Mouse (Mus musculus): ENCODE measurements at regions not wholly inside any gene's neighbourhood (a gene's known extent, or its start where the extent isn't known, plus 50 kb on each side); places are given as distances from the start of the nearest gene placed in this dataset.
"Not testable (repeated sequence)": the region's sequence is repeated elsewhere in the genome, so short reads cannot be mapped to it uniquely, and the experiment has no call there.

DNA sequence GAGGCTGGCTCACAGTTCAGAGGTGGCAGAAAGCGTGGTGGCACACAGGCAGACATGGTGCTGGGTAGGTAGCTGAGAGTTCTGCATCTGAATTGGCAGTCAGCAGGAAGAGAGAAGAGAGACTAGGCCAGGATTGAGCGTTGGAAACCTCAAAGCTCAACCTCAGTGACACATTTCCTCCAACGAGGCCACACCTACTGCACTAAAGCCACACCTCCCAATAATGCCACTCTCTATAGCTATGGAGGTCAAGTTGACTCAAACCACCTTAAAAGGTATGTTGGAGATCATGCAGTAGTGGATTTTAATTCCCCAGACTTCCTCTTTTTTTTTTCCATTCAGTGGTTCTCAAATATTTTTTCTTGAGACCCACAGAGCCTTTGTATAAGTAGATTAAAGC lies 57.1 kb downstream of the Ccdc54 start:
- peak; percentile 37; the same call in 1 of the 2 replicates for ATAC-seq (replicated peaks; ENCODE audit: insufficient number of reproducible peaks, low FRiP score, low TSS enrichment, poor library complexity, severe bottlenecking)

DNA sequence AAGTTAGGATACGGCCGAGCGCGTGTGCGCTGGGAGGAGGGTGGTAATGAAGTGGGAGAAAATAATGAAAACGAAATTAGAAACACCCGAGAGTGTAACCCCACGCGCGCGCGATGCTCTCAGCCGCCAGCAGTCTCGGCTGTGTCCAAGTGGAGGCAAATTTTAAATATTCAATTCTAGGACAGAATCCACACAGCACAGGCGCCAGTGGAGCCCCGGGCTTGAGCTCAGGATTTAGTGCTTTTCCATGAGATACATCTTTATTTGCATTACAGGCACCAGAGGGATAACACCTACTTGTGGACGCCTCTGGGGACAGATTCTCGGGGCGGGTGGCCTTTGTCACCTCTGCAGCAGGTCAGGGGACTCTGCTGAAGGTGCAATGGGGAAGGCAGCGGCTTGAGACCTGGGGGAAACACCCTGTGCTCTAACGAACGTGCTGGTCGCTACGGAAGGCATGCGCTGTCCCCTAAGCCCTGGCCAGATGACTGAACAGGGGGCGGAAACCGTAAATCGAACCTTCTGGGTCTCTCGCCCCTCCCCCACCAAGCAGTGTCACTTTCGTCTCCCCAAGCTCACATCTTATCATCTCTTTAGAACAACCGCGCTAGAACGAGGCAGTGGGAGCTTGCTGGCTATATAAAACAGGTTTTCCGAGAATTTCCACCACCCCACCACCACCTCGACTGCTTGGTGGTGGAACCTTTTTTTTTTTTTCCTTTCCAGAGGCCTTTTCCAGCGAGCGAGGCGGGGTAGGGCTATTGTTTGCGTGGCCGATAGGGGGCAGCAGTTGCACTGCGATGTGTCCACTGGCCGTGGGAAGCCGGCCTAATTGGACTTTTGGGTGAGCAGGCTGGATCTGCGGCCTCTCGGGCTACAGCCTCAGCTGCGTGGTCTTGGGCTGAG lies 61.2 kb downstream of the Ccdc54 start:
- peak; percentile 70 for ATAC-seq (replicated peaks; ENCODE audit: insufficient number of reproducible peaks, low FRiP score, low TSS enrichment, poor library complexity, severe bottlenecking)

DNA sequence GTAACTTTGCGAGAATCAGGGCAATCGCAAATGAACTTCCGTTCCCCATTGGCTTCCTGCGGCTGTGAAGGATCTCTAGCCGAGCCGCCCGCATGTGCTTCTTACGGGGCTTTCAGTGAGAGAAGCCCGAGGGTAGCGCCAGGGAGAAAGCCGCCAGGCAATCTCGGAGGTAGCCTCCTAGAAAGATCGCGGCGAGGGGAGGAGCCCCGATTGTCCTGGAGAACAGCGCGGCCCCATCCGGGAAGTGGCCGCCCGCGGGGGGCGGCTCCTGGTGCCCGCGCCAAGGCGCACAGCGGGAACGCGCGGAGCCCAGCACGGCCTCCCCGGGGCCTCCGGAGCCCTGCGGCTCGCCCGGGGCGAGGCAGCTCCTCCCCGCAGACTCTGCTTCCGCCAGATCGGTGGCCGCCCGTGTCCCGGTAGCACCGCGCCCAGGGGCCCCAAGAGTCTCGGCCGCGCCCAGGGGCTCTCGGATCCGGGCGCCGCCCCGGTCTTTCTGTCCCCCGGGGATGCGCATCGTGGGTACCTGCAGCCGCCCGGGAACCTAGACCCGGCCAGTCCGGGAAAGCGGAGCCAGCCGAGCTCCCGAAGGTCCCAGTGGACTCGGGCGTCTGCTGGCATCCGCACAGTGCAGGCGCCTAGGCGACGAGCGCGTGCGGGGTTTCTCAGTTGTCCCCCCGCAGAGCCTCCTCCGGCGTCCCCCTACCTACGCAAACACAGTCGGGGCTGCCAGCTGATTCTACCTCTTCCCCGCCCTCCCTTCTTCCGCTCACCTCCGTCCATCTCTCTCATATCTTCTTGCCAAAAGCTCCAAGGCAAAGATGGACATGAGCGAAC lies 62.1 kb downstream of the Ccdc54 start:
- peak; percentile 38 for ATAC-seq (replicated peaks; ENCODE audit: insufficient number of reproducible peaks, low FRiP score, low TSS enrichment, poor library complexity, severe bottlenecking)

DNA sequence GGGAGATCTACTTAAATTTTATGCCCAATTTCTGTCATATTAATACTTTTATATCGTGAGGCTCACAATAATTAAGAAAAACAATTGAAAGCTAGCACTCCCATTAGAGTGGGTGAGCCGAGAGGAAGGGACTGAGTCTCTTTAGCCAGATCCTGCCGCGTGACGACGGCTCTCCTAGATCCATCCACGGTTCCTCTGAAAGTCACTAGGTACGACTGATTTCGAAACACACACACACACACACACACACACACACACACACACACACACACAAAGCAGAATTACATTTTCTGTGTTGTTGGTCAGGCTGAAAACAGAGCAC lies 62.6 kb downstream of the Ccdc54 start:
- ATAC-seq (replicated peaks; ENCODE audit: insufficient number of reproducible peaks, low FRiP score, low TSS enrichment, poor library complexity, severe bottlenecking), result 0 out of 2 replicates have a peak, but pooled peaks have one; percentile 5

DNA sequence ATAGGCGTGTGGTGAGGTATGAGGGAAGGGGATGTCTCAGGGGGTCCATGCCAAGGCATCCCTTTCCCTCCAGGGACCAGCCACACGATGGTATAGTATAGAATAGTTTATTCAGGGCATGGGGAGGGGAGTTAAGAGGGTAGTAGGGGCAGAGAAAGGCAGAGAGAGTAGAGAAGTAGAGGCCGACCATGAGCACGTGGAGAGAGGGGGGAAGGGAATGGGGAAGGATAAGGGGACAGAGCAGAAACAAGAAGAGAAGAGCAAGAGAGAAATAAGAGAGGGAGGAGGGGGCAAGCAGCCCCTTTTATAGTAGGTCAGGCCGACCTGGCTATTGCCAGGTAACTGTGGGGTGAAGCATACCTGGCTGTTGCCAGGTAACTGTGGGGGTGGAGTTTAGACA lies 64.0 kb downstream of the Ccdc54 start:
- not testable (repeated sequence) for ATAC-seq (replicated peaks; ENCODE audit: insufficient number of reproducible peaks, low FRiP score, low TSS enrichment, poor library complexity, severe bottlenecking)

DNA sequence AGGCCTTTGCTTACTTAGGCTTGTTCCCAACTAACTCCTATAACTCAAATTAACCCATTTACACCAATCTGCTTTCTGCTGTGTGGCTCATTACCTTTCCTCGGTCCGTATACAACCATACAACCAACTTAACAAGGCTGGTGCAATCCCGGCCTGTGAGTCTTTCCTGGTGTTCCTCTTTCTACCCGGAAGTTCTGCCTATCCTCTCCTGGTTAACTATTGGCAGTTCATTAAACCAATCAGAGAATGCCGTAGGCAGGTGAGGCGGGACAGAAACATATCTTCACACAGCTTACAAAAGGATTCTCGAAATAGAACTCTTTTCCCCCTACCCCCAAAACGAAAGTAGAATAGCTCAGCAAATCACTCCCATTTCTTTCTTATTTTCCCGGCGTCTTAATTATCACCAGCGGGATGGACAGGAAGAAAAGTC lies 65.0 kb downstream of the Ccdc54 start:
- no peak for ATAC-seq (replicated peaks; ENCODE audit: insufficient number of reproducible peaks, low FRiP score, low TSS enrichment, poor library complexity, severe bottlenecking)

DNA sequence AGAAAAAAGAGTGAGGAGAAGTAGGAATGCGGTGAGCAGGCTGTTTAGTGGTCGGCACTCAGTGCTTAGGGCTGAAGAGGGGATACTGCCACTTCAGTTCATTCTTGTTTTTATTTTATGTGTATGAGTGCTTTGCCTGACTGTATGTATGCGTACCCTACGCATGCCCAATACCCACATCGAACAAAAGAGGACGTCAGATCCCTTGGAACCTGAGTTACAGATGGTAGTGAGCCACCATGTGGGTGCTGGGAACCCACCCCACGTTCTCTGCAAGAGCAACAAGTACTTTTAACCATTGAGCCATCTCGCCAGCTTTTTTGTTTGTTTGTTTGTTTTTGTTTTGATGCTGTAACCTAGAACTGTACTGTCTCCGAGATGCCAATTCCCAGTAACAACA lies 65.5 kb downstream of the Ccdc54 start:
- no peak for ATAC-seq (replicated peaks; ENCODE audit: insufficient number of reproducible peaks, low FRiP score, low TSS enrichment, poor library complexity, severe bottlenecking)

DNA sequence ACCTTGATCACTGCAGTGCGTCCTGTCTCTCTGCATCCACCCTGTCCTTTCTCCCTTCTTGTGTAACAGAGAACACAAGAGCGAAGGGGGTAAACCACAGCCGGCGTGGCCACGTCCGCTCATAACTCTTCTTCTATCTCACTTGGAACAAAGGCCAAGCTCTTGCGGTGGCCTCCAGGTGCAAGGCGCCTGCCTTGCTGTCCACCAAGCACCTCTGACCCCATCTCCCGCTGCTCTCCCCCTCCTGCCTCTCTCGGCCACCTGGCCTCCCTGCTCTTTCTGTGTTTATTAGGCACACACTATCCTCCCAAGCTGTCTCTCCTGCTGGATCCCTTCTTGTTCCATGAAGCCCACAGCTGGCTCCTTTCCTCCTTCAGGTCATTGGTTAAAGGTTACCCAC lies 71.3 kb downstream of the Ccdc54 start:
- no peak for ATAC-seq (replicated peaks; ENCODE audit: insufficient number of reproducible peaks, low FRiP score, low TSS enrichment, poor library complexity, severe bottlenecking)

DNA sequence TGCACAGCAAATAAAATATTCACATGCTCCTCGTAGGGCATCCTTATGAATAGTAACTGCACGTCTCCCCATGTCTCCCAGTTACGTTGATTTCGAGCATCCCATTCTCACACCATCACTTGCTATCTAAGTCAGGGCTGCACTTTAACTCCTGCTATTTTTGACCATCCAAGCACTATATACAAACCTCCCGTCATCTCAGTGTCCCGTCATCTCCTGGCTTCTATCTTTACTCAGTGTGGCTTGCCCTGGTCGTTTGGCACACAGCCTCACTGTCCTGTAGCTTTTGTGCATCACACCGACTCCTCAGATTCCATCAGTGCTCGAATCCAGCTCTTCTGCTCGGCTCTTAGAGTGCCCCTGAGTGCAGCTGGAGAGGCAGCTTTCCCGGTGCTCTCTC lies 74.4 kb downstream of the Ccdc54 start:
- no peak for ATAC-seq (replicated peaks; ENCODE audit: insufficient number of reproducible peaks, low FRiP score, low TSS enrichment, poor library complexity, severe bottlenecking)

DNA sequence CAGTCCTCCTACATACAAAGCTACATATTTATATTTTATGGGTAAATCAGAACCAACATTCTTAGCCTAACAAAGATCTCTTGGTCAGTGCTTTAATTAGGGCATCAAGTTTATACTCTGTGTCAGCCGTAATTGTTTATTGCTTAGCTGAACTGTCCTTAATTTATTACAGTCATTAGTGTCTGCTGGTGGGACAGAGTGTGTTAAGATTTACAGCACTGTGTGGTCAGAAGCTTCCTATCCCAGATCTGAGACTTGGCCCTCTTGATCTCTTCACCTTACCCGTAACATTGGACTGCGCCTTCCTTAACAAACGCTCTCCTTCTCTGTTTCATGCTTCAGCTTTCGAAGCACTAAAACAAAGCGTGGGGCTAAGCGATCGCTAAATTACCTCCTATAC lies 75.9 kb downstream of the Ccdc54 start:
- no peak for ATAC-seq (replicated peaks; ENCODE audit: insufficient number of reproducible peaks, low FRiP score, low TSS enrichment, poor library complexity, severe bottlenecking)

DNA sequence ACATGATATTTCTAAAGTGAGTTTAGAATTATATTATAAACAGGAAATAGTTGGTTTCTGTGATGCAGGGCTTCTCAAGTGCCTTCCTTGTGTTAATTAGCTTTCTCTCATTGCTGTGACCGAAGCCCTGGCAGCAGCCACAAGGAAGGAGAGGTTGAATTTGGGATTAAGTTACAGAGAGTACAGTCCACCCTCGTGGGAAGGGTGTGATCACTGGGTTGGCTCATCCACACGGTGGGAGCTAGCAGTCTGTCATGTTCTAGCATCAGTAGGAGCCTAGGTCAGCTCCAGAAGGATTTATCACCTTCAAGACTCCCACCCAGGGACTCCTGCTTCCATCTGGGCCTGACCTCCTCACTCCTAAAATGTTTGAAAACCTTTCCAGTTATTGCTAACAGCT lies 78.9 kb downstream of the Ccdc54 start:
- ATAC-seq (replicated peaks; ENCODE audit: insufficient number of reproducible peaks, low FRiP score, low TSS enrichment, poor library complexity, severe bottlenecking), result no peak

DNA sequence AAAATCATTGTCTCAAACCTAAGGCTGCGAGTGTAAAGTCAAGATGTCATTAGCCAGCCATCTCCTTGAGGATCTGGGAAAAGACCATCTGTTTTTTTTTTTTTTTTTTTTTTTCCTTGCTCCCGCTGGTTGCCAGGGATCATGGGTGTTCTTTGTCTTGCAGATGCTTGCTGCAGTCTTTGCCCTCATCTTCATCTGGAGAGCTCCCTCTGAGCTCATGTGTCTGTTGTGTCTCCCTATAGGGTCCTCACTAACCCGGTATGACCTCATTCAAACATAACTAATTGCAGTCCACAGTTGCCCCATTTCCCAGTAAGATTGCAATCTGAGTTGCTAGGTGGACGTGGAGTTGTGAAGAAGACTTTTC lies 77.3 kb upstream of the Bbx start:
- no peak for ATAC-seq (replicated peaks; ENCODE audit: insufficient number of reproducible peaks, low FRiP score, low TSS enrichment, poor library complexity, severe bottlenecking)

DNA sequence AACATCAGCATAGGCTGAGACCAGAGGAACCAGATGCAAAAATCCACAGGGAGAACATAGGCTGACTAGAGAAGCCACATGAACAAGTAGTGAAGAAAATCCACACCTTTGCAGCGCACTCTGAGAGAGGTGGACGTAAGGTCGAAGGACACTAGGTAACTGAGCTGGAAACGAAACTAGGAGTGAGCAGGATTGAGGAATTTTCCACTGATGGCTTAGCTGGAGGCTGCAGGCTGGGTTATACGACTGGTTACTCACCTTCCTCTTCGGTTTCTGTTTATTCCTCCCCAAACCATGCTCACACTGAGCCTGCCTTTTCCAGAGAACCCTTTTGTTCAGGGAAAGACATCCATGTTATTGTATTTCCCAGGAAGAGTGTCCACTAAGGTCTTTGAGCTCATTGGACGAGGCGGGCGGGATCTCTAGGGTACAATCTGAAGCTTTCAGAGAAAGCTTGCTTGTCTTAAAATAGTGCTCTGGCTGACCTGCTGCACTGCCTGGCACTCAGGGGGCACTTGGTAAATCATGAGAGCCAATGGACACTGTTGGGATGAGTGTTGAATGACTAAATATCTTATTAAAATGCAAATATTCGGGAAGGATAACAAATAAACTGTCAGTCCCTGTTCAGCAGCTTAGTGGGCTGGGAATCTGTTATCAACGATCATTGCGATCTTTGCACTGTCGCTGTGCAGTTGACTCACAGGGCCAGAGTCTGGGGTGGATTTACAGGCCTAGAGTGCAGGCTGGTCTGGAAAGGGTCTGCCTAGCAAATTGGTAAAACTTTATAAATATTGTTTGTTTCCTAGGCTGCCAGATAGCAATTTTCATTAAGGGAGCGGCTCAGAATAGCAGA lies 76.7 kb upstream of the Bbx start:
- no peak for ATAC-seq (replicated peaks; ENCODE audit: insufficient number of reproducible peaks, low FRiP score, low TSS enrichment, poor library complexity, severe bottlenecking)

DNA sequence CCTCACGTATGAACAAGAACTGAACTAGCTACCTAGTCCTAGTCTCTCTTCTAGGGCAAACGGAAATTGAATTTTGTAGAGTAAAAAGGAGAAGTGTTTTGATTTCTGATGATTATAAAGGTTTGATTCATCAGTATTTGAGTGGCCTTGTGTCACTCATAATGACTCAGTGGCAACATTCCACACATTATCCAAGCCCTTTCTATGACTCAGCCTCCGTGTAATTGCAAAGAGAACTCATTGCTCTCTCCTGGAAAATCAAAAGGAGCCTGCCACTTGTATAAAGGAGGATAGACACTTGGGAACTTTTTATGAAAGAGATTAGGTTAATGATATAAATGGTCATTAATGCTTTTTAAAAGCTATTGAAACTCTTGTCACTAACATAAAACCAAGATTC lies 72.4 kb upstream of the Bbx start:
- no peak for ATAC-seq (replicated peaks; ENCODE audit: insufficient number of reproducible peaks, low FRiP score, low TSS enrichment, poor library complexity, severe bottlenecking)

DNA sequence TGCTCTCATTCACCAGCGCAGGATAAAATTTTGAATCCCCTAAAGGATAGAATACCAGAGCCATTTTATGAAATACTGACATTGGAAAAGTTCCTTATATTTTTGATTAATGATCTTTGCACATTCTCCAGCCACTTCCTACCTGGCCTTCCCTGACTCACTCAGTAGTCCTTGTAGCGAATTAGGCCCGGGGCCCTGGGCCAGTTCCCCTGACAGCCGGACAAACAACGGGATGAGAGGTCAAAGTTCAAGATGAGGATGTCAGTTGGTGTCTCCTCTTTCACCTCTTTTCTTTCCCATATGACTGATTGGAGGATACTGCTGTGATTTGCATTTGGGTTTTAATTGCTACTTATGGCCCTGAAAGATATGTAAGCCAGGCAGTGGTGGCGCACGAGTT lies 66.7 kb upstream of the Bbx start:
- ATAC-seq (replicated peaks; ENCODE audit: insufficient number of reproducible peaks, low FRiP score, low TSS enrichment, poor library complexity, severe bottlenecking), result no peak

DNA sequence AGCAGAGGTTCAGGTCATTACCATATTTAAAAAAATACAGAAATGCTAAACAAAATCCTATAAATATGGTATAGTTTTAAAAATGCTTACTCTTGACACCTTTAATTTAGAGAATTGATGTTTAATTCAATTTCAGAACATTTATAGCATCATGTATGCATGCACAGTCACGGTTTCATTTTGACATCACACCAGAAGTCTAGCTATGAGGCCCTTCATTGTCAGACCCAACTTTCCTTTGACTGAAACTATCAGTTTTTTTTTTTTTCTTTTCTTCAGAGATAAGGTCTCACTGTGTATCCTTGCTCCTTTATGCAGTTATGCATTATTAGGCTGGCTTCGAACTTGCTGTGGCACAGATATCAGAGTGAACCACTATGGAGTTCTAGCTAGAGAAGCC lies 61.5 kb upstream of the Bbx start:
- no peak for ATAC-seq (replicated peaks; ENCODE audit: insufficient number of reproducible peaks, low FRiP score, low TSS enrichment, poor library complexity, severe bottlenecking)

DNA sequence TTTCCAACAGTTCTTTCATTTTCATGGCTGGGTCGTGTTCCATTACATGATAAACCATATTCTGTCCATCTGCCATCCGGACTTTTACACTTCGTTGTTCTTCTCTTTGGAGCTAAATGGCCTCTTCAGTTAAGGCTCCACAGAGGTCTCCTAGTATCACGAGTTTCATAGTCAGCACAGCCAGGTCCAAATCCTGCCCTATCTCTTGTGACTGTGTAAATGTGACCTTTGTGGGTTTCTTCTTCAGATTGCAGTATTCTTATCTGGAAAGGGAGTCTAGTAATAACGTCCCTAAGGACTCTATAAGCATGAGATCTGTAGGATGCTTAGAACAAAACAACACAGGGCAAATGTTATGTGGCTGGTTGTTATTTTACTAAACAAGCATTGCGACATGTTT lies 57.1 kb upstream of the Bbx start:
- no peak for ATAC-seq (replicated peaks; ENCODE audit: insufficient number of reproducible peaks, low FRiP score, low TSS enrichment, poor library complexity, severe bottlenecking)

DNA sequence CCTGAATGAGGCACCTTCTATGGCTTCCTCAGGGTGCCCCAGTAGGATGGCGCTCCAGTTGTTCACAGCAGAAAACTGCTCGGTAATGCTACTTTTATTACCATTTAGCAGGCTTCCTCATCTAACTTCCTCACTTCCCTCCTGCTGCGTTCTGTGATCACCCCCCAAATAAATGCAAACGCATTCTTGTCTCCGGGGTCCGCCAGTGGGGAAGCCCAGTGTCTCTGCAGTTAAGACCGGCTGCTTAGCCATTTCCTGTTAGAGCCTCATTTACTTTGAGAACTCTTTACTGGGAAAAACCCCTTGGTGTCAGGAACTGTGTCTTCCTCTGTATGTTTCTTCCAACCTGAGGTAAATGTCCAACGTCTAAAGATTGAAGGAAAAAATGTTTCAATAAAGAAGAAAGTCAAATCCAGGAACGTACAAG lies 50.2 kb upstream of the Bbx start:
- no peak for ATAC-seq (replicated peaks; ENCODE audit: insufficient number of reproducible peaks, low FRiP score, low TSS enrichment, poor library complexity, severe bottlenecking)

Measured in monocyte, adult 5-6 weeks (primary cell).